Mouse (Mus musculus): ENCODE results near the gene Paf1. TPM values are rescaled to one million over a fixed set of nuclear protein-coding genes. Genes with fewer than 3 reads are reported as not detected.

The Paf1 gene
- total and polyA plus RNA-seq, 3 experiments: 53.5 to 645 (median 99.9) TPM

GRCm38 (mm10) chr7:28378769-28379651 is 13.7 kb upstream of the Paf1 start (continued):
- TF ChIP-seq POLR2A (IDR thresholded peaks at IDR 0.05; ENCODE audit: control insufficient read depth in 1 of 2, insufficient read depth in 1 of 2, low read depth in 1 of 2, low read length in 2 of 2, poor library complexity in 1 of 2) (peak; percentile 98 to 99), NRF1 (IDR thresholded peaks at IDR 0.05; ENCODE audit: insufficient read depth, low read depth, low read length, poor library complexity, severe bottlenecking) (no peak), CHD1 (IDR thresholded peaks at IDR 0.05; ENCODE audit: low read depth, low read length) (no peak), RAD21 (IDR thresholded peaks at IDR 0.05; ENCODE audit: low read depth, low read length) (no peak), HCFC1 (IDR thresholded peaks at IDR 0.05; ENCODE audit: low read depth, low read length) (peak; percentile 79), GABPA (IDR thresholded peaks at IDR 0.05; ENCODE audit: low read depth, low read length) (0 out of 2 replicates have a peak, but pooled peaks have one; percentile 10), ZKSCAN1 (IDR thresholded peaks at IDR 0.05; ENCODE audit: low read depth, low read length) (no peak), TBP (IDR thresholded peaks at IDR 0.05; ENCODE audit: low read depth, low read length) (peak; percentile 96), ZNF384 (IDR thresholded peaks at IDR 0.05; ENCODE audit: low read depth, low read length) (no peak), MAFK (IDR thresholded peaks at IDR 0.05; ENCODE audit: borderline replicate concordance, low read depth, low read length) (no peak), ZC3H11A (IDR thresholded peaks at IDR 0.05; ENCODE audit: low read depth, low read length) (no peak), JUND (IDR thresholded peaks at IDR 0.05; ENCODE audit: low read depth, low read length) (no peak)

GRCm38 (mm10) chr7:28380237-28381016 is 12.3 kb upstream of the Paf1 start, which contains the start of gene Zfp36:
Gene Zfp36 (minus strand): TSS chr7:28380253.
- peaks cover 3% of the 10 kb centered on the region for H3K79me2 ChIP-seq (ENCODE audit: control insufficient read depth, insufficient read depth, low read length, poor library complexity)
- H3K27me3 ChIP-seq (ENCODE audit: control insufficient read depth in 1 of 2, insufficient read depth in 2 of 2, low read length in 2 of 2): no peaks in the 10 kb centered on the region
- H3K36me3 ChIP-seq (ENCODE audit: control insufficient read depth in 1 of 2, insufficient read depth in 2 of 2, low read length in 2 of 2): peaks cover 0 to 20% of the 10 kb centered on the region in 2 experiments; a peak in 2 of 4 replicates
- H3K27ac ChIP-seq (ENCODE audit: control insufficient read depth, low read depth, low read length): peak within 1 kb of the TSS; percentile 95
- H3K9ac ChIP-seq (ENCODE audit: control insufficient read depth, low read depth, low read length, poor library complexity, severe bottlenecking): peak within 1 kb of the TSS; percentile 86
- H3K4me3 ChIP-seq (ENCODE audit: control insufficient read depth in 1 of 2, insufficient read depth in 1 of 2, low read depth in 2 of 2, low read length in 2 of 2): peak within 1 kb of the TSS; percentile 69 to 85
- peak; percentile 51 for DNase-seq (ENCODE audit: low read depth, low spot score)
- peak; percentile 7; the same call in 1 of the 2 replicates for TF ChIP-seq SIN3A (IDR thresholded peaks at IDR 0.05; ENCODE audit: low read length)
- 0 out of 2 replicates have a peak, but pooled peaks have one; percentile 12 for TF ChIP-seq HCFC1 (IDR thresholded peaks at IDR 0.05; ENCODE audit: low read depth, low read length)
- 0 out of 2 replicates have a peak, but pooled peaks have one; percentile 55 for TF ChIP-seq CHD1 (IDR thresholded peaks at IDR 0.05; ENCODE audit: low read depth, low read length)
- TF ChIP-seq ZNF384 (IDR thresholded peaks at IDR 0.05; ENCODE audit: low read depth, low read length): peak; percentile 93
- TF ChIP-seq TBP (IDR thresholded peaks at IDR 0.05; ENCODE audit: low read depth, low read length): peak; percentile 6
- TF ChIP-seq MYB (IDR thresholded peaks at IDR 0.05; ENCODE audit: low read depth, low read length): no peak
- no peak for TF ChIP-seq CTCF (IDR thresholded peaks at IDR 0.05 in 2 of 3, conservative IDR thresholded peaks at IDR 0.05 in 1 of 3; ENCODE audit: control insufficient read depth in 1 of 3, insufficient read depth in 1 of 3, low read depth in 2 of 3, low read length in 3 of 3, poor library complexity in 1 of 3, severe bottlenecking in 1 of 3)
- no peak for TF ChIP-seq USF1 (IDR thresholded peaks at IDR 0.05; ENCODE audit: low read depth, low read length)
- 0 out of 2 replicates have a peak, but pooled peaks have one; percentile 18 for TF ChIP-seq MXI1 (IDR thresholded peaks at IDR 0.05; ENCODE audit: low read depth, low read length)
- peak; percentile 5; the same call in 1 of the 2 replicates for TF ChIP-seq ZMIZ1 (IDR thresholded peaks at IDR 0.05; ENCODE audit: low read depth, low read length)
- H3K9me3 ChIP-seq (replicated peaks; ENCODE audit: insufficient read depth, low read length): no peaks in the 10 kb centered on the region
- peaks cover 6 to 32% of the 10 kb centered on the region in 2 experiments for H3K4me1 ChIP-seq (ENCODE audit: control insufficient read depth in 1 of 2, insufficient read depth in 2 of 2, low read length in 2 of 2)

All from MEL (cell line).